Comparison of ENCODE assay signal across 17 mouse cellular contexts in genomic region chr8:4348275-4348674, GRCm38 (mm10). TPM values are rescaled to one million over a fixed set of nuclear protein-coding genes. Genes with fewer than 3 reads are reported as not detected.
A peak's percentile ranks its signal among the peaks of the same experiment; 100 is the strongest.
DNase-seq lines count a peak whose midpoint lies in the region; ATAC-seq and TF ChIP-seq lines count a peak whose summit lies in the region.
"Had no signal": no experiment of that assay in that cellular context is flagged by ENCODE, and none has a peak within 500 bp of the region (broad histone marks: within the 10 kb centered on the region; RNA-seq: fewer than 3 reads in every experiment).

No protein-coding gene starts in this region.

- H3K4me2 ChIP-seq in heart, embryonic 14.5 days (ENCODE audit: low read length): peak overlapping the region; percentile 54
- H3K4me2 ChIP-seq in liver, postnatal 0 days (ENCODE audit: low read depth, low read length): peak overlapping the region; percentile 55
- no peak overlapping the region for H3K4me2 ChIP-seq in liver, embryonic 11.5 days
- H3K4me2 ChIP-seq: hindbrain, embryonic 15.5 days had no signal

- 31% methylated on average over 12 of the region's 12 CpGs for WGBS in heart, embryonic 14.5 days
- WGBS in liver, postnatal 0 days (ENCODE audit: insufficient replicate concordance): 28% methylated on average over 12 of the region's 12 CpGs
- 41% methylated on average over 12 of the region's 12 CpGs for WGBS in liver, embryonic 11.5 days
- WGBS in thymus, adult 2 months: 40% methylated on average over 12 of the region's 12 CpGs

- no peaks in the 10 kb centered on the region for H3K36me3 ChIP-seq in heart, embryonic 14.5 days (ENCODE audit: control insufficient read depth, insufficient read depth, low read length)
- no peaks in the 10 kb centered on the region for H3K36me3 ChIP-seq in liver, postnatal 0 days (replicated peaks; ENCODE audit: insufficient read depth, low read length)
- no peaks in the 10 kb centered on the region for H3K36me3 ChIP-seq in liver, embryonic 11.5 days (ENCODE audit: control insufficient read depth, insufficient read depth, low read length)
- H3K36me3 ChIP-seq in splenic B cell, adult 2 months (ENCODE audit: control insufficient read depth, insufficient read depth, low read length, poor library complexity, severe bottlenecking): no peaks in the 10 kb centered on the region
- H3K36me3 ChIP-seq in thymus, adult 2 months (ENCODE audit: control insufficient read depth, insufficient read depth, low read length): no peaks in the 10 kb centered on the region
- H3K36me3 ChIP-seq: hindbrain, embryonic 15.5 days had no signal

- no peak for TF ChIP-seq POLR2A in thymus, adult 2 months (IDR thresholded peaks at IDR 0.05; ENCODE audit: control insufficient read depth, extremely low read depth, insufficient read depth, low read length, poor library complexity)

- H3K27ac ChIP-seq in heart, embryonic 14.5 days (replicated peaks in 1 of 2; ENCODE audit: control insufficient read depth in 1 of 2, insufficient read depth in 1 of 2, low read depth in 2 of 2, low read length in 2 of 2): no peak overlapping the region
- no peak overlapping the region for H3K27ac ChIP-seq in liver, postnatal 0 days (ENCODE audit: low read depth)
- no peak overlapping the region for H3K27ac ChIP-seq in liver, embryonic 11.5 days (ENCODE audit: low read depth, low read length)
- H3K27ac ChIP-seq in thymus, adult 2 months (ENCODE audit: control insufficient read depth, insufficient read depth, low read length): no peak overlapping the region
- H3K27ac ChIP-seq: hindbrain, embryonic 15.5 days had no signal

- H3K9ac ChIP-seq in heart, embryonic 14.5 days (ENCODE audit: low read length): no peak overlapping the region; the same call in 1 of the 2 replicates
- no peak overlapping the region for H3K9ac ChIP-seq in liver, postnatal 0 days (replicated peaks)
- H3K9ac ChIP-seq in liver, embryonic 11.5 days (ENCODE audit: low read depth, low read length): no peak overlapping the region
- H3K9ac ChIP-seq: hindbrain, embryonic 15.5 days had no signal

- peaks cover 0 to 5% of the 10 kb centered on the region in 2 experiments; a peak in 2 of 4 replicates for H3K4me1 ChIP-seq in heart, embryonic 14.5 days (ENCODE audit: control insufficient read depth in 2 of 2, insufficient read depth in 2 of 2, low read length in 2 of 2)
- peaks cover 2% of the 10 kb centered on the region; the same call in 1 of the 2 replicates for H3K4me1 ChIP-seq in liver, postnatal 0 days (ENCODE audit: insufficient read depth)
- H3K4me1 ChIP-seq in liver, embryonic 11.5 days (replicated peaks; ENCODE audit: control insufficient read depth, insufficient read depth, low read length): peaks cover 2% of the 10 kb centered on the region; the same call in 1 of the 2 replicates
- no peaks in the 10 kb centered on the region; the same call in 1 of the 2 replicates for H3K4me1 ChIP-seq in thymus, adult 2 months (replicated peaks; ENCODE audit: control insufficient read depth, insufficient read depth, low read length)
- H3K4me1 ChIP-seq: hindbrain, embryonic 15.5 days had no signal

- no peak for DNase-seq in heart, adult 8-10 months (ENCODE audit: low spot score)
- DNase-seq in liver, postnatal 0 days: peak; percentile 26
- no peak for DNase-seq in liver, embryonic 11.5 days (ENCODE audit: low spot score)
- peak; percentile 9 for DNase-seq in splenic B cell, adult 2 months (ENCODE audit: low read depth, low spot score)
- DNase-seq in c-Kit-positive CD71-positive TER-119-positive erythroid progenitor cells, embryonic 14.5 days (ENCODE audit: low spot score): no peak
- DNase-seq in thymus, adult 2 months: no peak
- DNase-seq: adrenal gland, postnatal 14 days; cerebellum, postnatal 36 days; gastrocnemius, postnatal 25 days; kidney, postnatal 36 days; left cerebral cortex, postnatal 4 days; lung, adult 18-20 months; thymus, postnatal 25 days had no signal

- no peaks in the 10 kb centered on the region for H3K9me3 ChIP-seq in heart, embryonic 14.5 days (ENCODE audit: control insufficient read depth, low read length)
- H3K9me3 ChIP-seq in liver, postnatal 0 days (ENCODE audit: low read length): no peaks in the 10 kb centered on the region
- H3K9me3 ChIP-seq in liver, embryonic 11.5 days (ENCODE audit: control insufficient read depth, low read length): no peaks in the 10 kb centered on the region
- H3K9me3 ChIP-seq: hindbrain, embryonic 15.5 days had no signal

- no peaks in the 10 kb centered on the region for H3K27me3 ChIP-seq in heart, embryonic 14.5 days (ENCODE audit: control insufficient read depth, insufficient read depth, low read length)
- no peaks in the 10 kb centered on the region for H3K27me3 ChIP-seq in liver, postnatal 0 days (ENCODE audit: insufficient read depth, low read length)
- no peaks in the 10 kb centered on the region for H3K27me3 ChIP-seq in liver, embryonic 11.5 days (replicated peaks; ENCODE audit: control insufficient read depth, insufficient read depth, low read length)
- H3K27me3 ChIP-seq in splenic B cell, adult 2 months (ENCODE audit: control insufficient read depth, insufficient read depth, low read length, poor library complexity, severe bottlenecking): no peaks in the 10 kb centered on the region
- no peaks in the 10 kb centered on the region for H3K27me3 ChIP-seq in thymus, adult 2 months (ENCODE audit: control insufficient read depth, insufficient read depth, low read length)
- H3K27me3 ChIP-seq: hindbrain, embryonic 15.5 days had no signal

- no peak for ATAC-seq in heart, embryonic 14.5 days (ENCODE audit: insufficient number of reproducible peaks, insufficient read depth, low FRiP score, low read depth)
- no peak for ATAC-seq in liver, postnatal 0 days
- ATAC-seq in liver, embryonic 11.5 days (replicated peaks; ENCODE audit: low FRiP score): no peak
- ATAC-seq in granulocyte monocyte progenitor cell, adult 5-6 weeks (replicated peaks; ENCODE audit: poor library complexity, severe bottlenecking): peak; percentile 36; the same call in 1 of the 2 replicates
- ATAC-seq: forebrain, embryonic 14.5 days had no signal

- no peak for TF ChIP-seq CTCF in liver, postnatal 0 days (IDR thresholded peaks at IDR 0.05; ENCODE audit: low read depth)
- TF ChIP-seq CTCF in thymus, adult 2 months (IDR thresholded peaks at IDR 0.05; ENCODE audit: borderline replicate concordance, control insufficient read depth, extremely low read depth, insufficient read depth, low read length, poor library complexity): no peak

- H3K4me3 ChIP-seq in heart, embryonic 14.5 days (ENCODE audit: control insufficient read depth in 1 of 2, insufficient read depth in 1 of 2, low read depth in 1 of 2, low read length in 2 of 2): 0 out of 4 replicates have a peak overlapping the region, but pooled peaks of 1 of the 2 experiments have one; percentile 9
- 0 out of 2 replicates have a peak overlapping the region, but pooled peaks have one; percentile 15 for H3K4me3 ChIP-seq in liver, postnatal 0 days (ENCODE audit: low read depth, low read length)
- H3K4me3 ChIP-seq in liver, embryonic 11.5 days (ENCODE audit: low read depth, low read length): no peak overlapping the region
- H3K4me3 ChIP-seq in thymus, adult 2 months (ENCODE audit: control insufficient read depth, insufficient read depth, low read length): no peak overlapping the region
- H3K4me3 ChIP-seq: hindbrain, embryonic 15.5 days had no signal

- no peak for TF ChIP-seq EP300 in liver, postnatal 0 days (IDR thresholded peaks at IDR 0.05; ENCODE audit: low read depth)

RNA-seq across cellular contexts. Expression of gene Elavl1, which starts 23.1 kb away (rescaled TPM):
- 173 and 174 TPM in 2 replicates for polyA plus RNA-seq in heart, embryonic 14.5 days (2014; fragmentation: Nextera tagmentation; extraction: Ambion mirVana)
- 10 to 100 TPM; 50.2 to 59.6 (median 53.7) TPM for total RNA-seq in heart, adult 8-10 months (2022)
- 57.6 and 59.6 TPM in 2 replicates for polyA plus RNA-seq in liver, postnatal 0 days (2015; fragmentation: Nextera tagmentation; extraction: Ambion mirVana)
- polyA plus RNA-seq in liver, embryonic 11.5 days (2014; fragmentation: Nextera tagmentation; extraction: Ambion mirVana): 266 and 299 TPM in 2 replicates
- total RNA-seq in granulocyte monocyte progenitor cell, adult 5-6 weeks (2014; fragmentation: Nextera tagmentation): 99.5 and 118 TPM in 2 replicates
- total RNA-seq in granulocyte monocyte progenitor cell, adult 5-6 weeks (2017): 92.6 and 107 TPM in 2 replicates
- 43.2 and 70.4 TPM in 2 replicates for polyA plus RNA-seq in thymus, adult 2 months (2012; rRNA removed)

RNA-seq across cellular contexts. Expression of gene Ccl25, which starts 23.3 kb away (rescaled TPM):
- polyA plus RNA-seq in heart, embryonic 14.5 days (2014; fragmentation: Nextera tagmentation; extraction: Ambion mirVana): 9.6 and 9.9 TPM in 2 replicates
- 1 to 10 TPM; 2.6 to 5.1 (median 3.4) TPM for total RNA-seq in heart, adult 8-10 months (2022)
- 4.0 and 5.5 TPM in 2 replicates for polyA plus RNA-seq in liver, postnatal 0 days (2015; fragmentation: Nextera tagmentation; extraction: Ambion mirVana)
- polyA plus RNA-seq in liver, embryonic 11.5 days (2014; fragmentation: Nextera tagmentation; extraction: Ambion mirVana): 15.2 and 19.3 TPM in 2 replicates
- 16.9 and 23.2 TPM in 2 replicates for total RNA-seq in granulocyte monocyte progenitor cell, adult 5-6 weeks (2014; fragmentation: Nextera tagmentation)
- 5.1 and 16.7 TPM in 2 replicates for total RNA-seq in granulocyte monocyte progenitor cell, adult 5-6 weeks (2017)
- 178 and 233 TPM in 2 replicates for polyA plus RNA-seq in thymus, adult 2 months (2012; rRNA removed)

Comparison
In these comparisons a context has a peak if more than half of its experiments do, and no peak if none do; other contexts are left out.
1. DNase-seq: peak in liver, postnatal 0 days (single experiment) and splenic B cell, adult 2 months (single experiment); none in heart, adult 8-10 months (single experiment), liver, embryonic 11.5 days (single experiment), c-Kit-positive CD71-positive TER-119-positive erythroid progenitor cells, embryonic 14.5 days (single experiment) and thymus, adult 2 months (single experiment).